22 mouse cellular contexts compared by ENCODE assay signal in the genomic region with DNA sequence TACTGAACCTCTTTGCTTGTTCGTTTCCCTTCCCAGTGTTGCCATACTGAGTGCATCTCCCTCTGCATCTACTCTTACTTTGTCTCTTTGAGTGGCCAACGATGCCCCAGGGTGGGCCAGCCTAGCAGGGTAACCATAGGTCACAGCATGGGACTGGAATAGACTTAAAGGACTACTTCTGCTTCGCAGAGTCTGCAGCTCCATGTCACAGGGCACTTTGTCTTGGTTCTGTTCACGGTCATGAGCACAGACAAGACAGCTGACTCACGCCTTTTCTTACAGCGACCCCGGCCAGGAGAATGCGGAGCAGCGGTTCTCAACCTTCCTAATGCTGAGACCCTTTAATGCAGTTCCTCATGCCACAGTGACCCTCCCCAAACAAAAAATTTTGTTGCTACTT. TPM values are rescaled to one million over a fixed set of nuclear protein-coding genes. Genes with fewer than 3 reads are reported as not detected.
DNase-seq lines count a peak whose midpoint lies in the region; ATAC-seq and TF ChIP-seq lines count a peak whose summit lies in the region.
"Had no signal": no experiment of that assay in that cellular context is flagged by ENCODE, and none has a peak within 500 bp of the region (broad histone marks: within the 10 kb centered on the region; RNA-seq: fewer than 3 reads in every experiment).

No protein-coding gene starts in this region.

- no peaks in the 10 kb centered on the region for H3K9me3 ChIP-seq in forebrain, embryonic 12.5 days
- H3K9me3 ChIP-seq in forebrain, postnatal 0 days (ENCODE audit: low read length), result no peaks in the 10 kb centered on the region
- H3K9me3 ChIP-seq in liver, embryonic 11.5 days (ENCODE audit: control insufficient read depth, low read length), result no peaks in the 10 kb centered on the region
- H3K9me3 ChIP-seq in liver, postnatal 0 days (ENCODE audit: low read length), result no peaks in the 10 kb centered on the region
- no peaks in the 10 kb centered on the region for H3K9me3 ChIP-seq in lung, postnatal 0 days (ENCODE audit: low read length)
- H3K9me3 ChIP-seq: heart, embryonic 15.5 days; hindbrain, embryonic 15.5 days; midbrain, embryonic 10.5 days had no signal

- no peaks in the 10 kb centered on the region for H3K79me2 ChIP-seq in liver, adult 2 months (ENCODE audit: control insufficient read depth, insufficient read depth, low read length)

- ATAC-seq in forebrain, embryonic 12.5 days (ENCODE audit: low FRiP score), result 0 out of 2 replicates have a peak, but pooled peaks have one; percentile 46
- no peak for ATAC-seq in forebrain, postnatal 0 days
- no peak for ATAC-seq in liver, embryonic 11.5 days (replicated peaks; ENCODE audit: low FRiP score)
- ATAC-seq in liver, postnatal 0 days, result no peak
- no peak for ATAC-seq in lung, postnatal 0 days
- ATAC-seq: forebrain, embryonic 16.5 days had no signal

- H3K36me3 ChIP-seq in forebrain, embryonic 12.5 days (replicated peaks), result no peaks in the 10 kb centered on the region
- H3K36me3 ChIP-seq in forebrain, postnatal 0 days (ENCODE audit: insufficient read depth), result no peaks in the 10 kb centered on the region
- H3K36me3 ChIP-seq in liver, adult 2 months (ENCODE audit: control insufficient read depth, insufficient read depth, low read length), result no peaks in the 10 kb centered on the region
- H3K36me3 ChIP-seq in liver, embryonic 11.5 days (ENCODE audit: control insufficient read depth, insufficient read depth, low read length), result no peaks in the 10 kb centered on the region; the same call in 1 of the 2 replicates
- H3K36me3 ChIP-seq in liver, postnatal 0 days (replicated peaks; ENCODE audit: insufficient read depth, low read length), result no peaks in the 10 kb centered on the region
- H3K36me3 ChIP-seq in lung, postnatal 0 days (ENCODE audit: insufficient read depth, low read length), result no peaks in the 10 kb centered on the region
- H3K36me3 ChIP-seq: heart, embryonic 15.5 days; hindbrain, embryonic 15.5 days; midbrain, embryonic 10.5 days had no signal

- no peak for TF ChIP-seq CTCF in forebrain, postnatal 0 days (IDR thresholded peaks at IDR 0.05; ENCODE audit: low read depth)
- no peak for TF ChIP-seq CTCF in liver, adult 2 months (IDR thresholded peaks at IDR 0.05; ENCODE audit: low read depth, low read length)
- TF ChIP-seq CTCF in liver, postnatal 0 days (IDR thresholded peaks at IDR 0.05; ENCODE audit: low read depth), result no peak
- no peak for TF ChIP-seq CTCF in lung, postnatal 0 days (IDR thresholded peaks at IDR 0.05)

- no peak for DNase-seq in forebrain, postnatal 0 days
- DNase-seq in liver, adult 2 months (ENCODE audit: extremely low read depth, low read depth, low spot score), result no peak
- no peak for DNase-seq in liver, embryonic 11.5 days (ENCODE audit: low spot score)
- peak; percentile 46 for DNase-seq in Muller cell, postnatal 12 days (ENCODE audit: inconsistent ontology term)
- DNase-seq in liver, postnatal 0 days, result no peak
- no peak for DNase-seq in lung, postnatal 0 days (ENCODE audit: low spot score)
- DNase-seq in left cerebral cortex, adult 11 months (ENCODE audit: low spot score), result no peak
- DNase-seq: adrenal gland, adult 8-10 months; cerebellum, adult 11-12 months; cerebellum, postnatal 14 days; gastrocnemius, postnatal 36 days; left cerebral cortex, postnatal 4 days; lung, postnatal 4 days; spleen, adult 18-20 months; thymus, adult 18-20 months had no signal

- TF ChIP-seq POLR2A in liver, adult 2 months (IDR thresholded peaks at IDR 0.05; ENCODE audit: extremely low read depth, insufficient read depth, low read length), result no peak

- H3K4me1 ChIP-seq in forebrain, embryonic 12.5 days, result peaks cover 5% of the 10 kb centered on the region; the same call in 1 of the 2 replicates
- H3K4me1 ChIP-seq in forebrain, postnatal 0 days (ENCODE audit: insufficient read depth), result no peaks in the 10 kb centered on the region
- peaks cover 19% of the 10 kb centered on the region for H3K4me1 ChIP-seq in liver, adult 2 months (ENCODE audit: control insufficient read depth, insufficient read depth, low read length)
- peaks cover 16% of the 10 kb centered on the region for H3K4me1 ChIP-seq in liver, embryonic 11.5 days (replicated peaks; ENCODE audit: control insufficient read depth, insufficient read depth, low read length)
- H3K4me1 ChIP-seq in liver, postnatal 0 days (ENCODE audit: insufficient read depth), result peaks cover 24% of the 10 kb centered on the region
- H3K4me1 ChIP-seq in lung, postnatal 0 days (ENCODE audit: insufficient read depth, low read depth, low read length), result no peaks in the 10 kb centered on the region; the same call in 1 of the 2 replicates
- H3K4me1 ChIP-seq: hindbrain, embryonic 15.5 days had no signal

- 65% methylated on average over 9 of the region's 9 CpGs for WGBS in forebrain, embryonic 12.5 days
- WGBS in forebrain, postnatal 0 days, result 51% methylated on average over 9 of the region's 9 CpGs
- WGBS in liver, adult 2 months, result 71% methylated on average over 9 of the region's 9 CpGs
- 77% methylated on average over 9 of the region's 9 CpGs for WGBS in liver, embryonic 11.5 days
- WGBS in liver, postnatal 0 days (ENCODE audit: insufficient replicate concordance), result 68% methylated on average over 9 of the region's 9 CpGs
- whole genome bisulfite sequencing in lung, postnatal 0 days, result 84% methylated on average over 9 of the region's 9 CpGs

- H3K4me2 ChIP-seq in forebrain, embryonic 12.5 days, result no peak overlapping the region
- no peak overlapping the region for H3K4me2 ChIP-seq in forebrain, postnatal 0 days (ENCODE audit: low read depth)
- H3K4me2 ChIP-seq in liver, embryonic 11.5 days, result no peak overlapping the region
- no peak overlapping the region for H3K4me2 ChIP-seq in liver, postnatal 0 days (ENCODE audit: low read depth, low read length)
- H3K4me2 ChIP-seq in lung, postnatal 0 days (replicated peaks; ENCODE audit: low read depth, low read length), result no peak overlapping the region
- H3K4me2 ChIP-seq: heart, embryonic 15.5 days; hindbrain, embryonic 15.5 days had no signal

- H3K4me3 ChIP-seq in forebrain, embryonic 12.5 days (replicated peaks), result no peak overlapping the region
- no peak overlapping the region for H3K4me3 ChIP-seq in forebrain, postnatal 0 days (ENCODE audit: low read depth, low read length)
- no peak overlapping the region for H3K4me3 ChIP-seq in liver, adult 2 months (ENCODE audit: insufficient read depth, low read depth, low read length)
- H3K4me3 ChIP-seq in liver, embryonic 11.5 days (ENCODE audit: low read depth, low read length), result no peak overlapping the region
- no peak overlapping the region for H3K4me3 ChIP-seq in liver, postnatal 0 days (ENCODE audit: low read depth, low read length)
- no peak overlapping the region for H3K4me3 ChIP-seq in lung, postnatal 0 days (ENCODE audit: low read depth, low read length)
- H3K4me3 ChIP-seq: heart, embryonic 15.5 days; hindbrain, embryonic 15.5 days; midbrain, embryonic 10.5 days had no signal

- H3K27ac ChIP-seq in forebrain, embryonic 12.5 days, result no peak overlapping the region
- H3K27ac ChIP-seq in forebrain, postnatal 0 days (ENCODE audit: low read depth, low read length), result no peak overlapping the region
- H3K27ac ChIP-seq in liver, adult 2 months (replicated peaks; ENCODE audit: insufficient read depth, low read depth, low read length), result peak overlapping the region; percentile 61
- no peak overlapping the region; the same call in 1 of the 2 replicates for H3K27ac ChIP-seq in liver, embryonic 11.5 days (ENCODE audit: low read depth, low read length)
- peak overlapping the region; percentile 51 for H3K27ac ChIP-seq in liver, postnatal 0 days (ENCODE audit: low read depth)
- H3K27ac ChIP-seq in lung, postnatal 0 days (ENCODE audit: low read length), result no peak overlapping the region
- H3K27ac ChIP-seq: heart, embryonic 15.5 days; hindbrain, embryonic 15.5 days; liver, embryonic 14.5 days had no signal

- H3K27me3 ChIP-seq in forebrain, embryonic 12.5 days, result no peaks in the 10 kb centered on the region
- no peaks in the 10 kb centered on the region for H3K27me3 ChIP-seq in forebrain, postnatal 0 days (ENCODE audit: insufficient read depth, low read length)
- no peaks in the 10 kb centered on the region for H3K27me3 ChIP-seq in liver, adult 2 months (ENCODE audit: control insufficient read depth, insufficient read depth, low read length)
- H3K27me3 ChIP-seq in liver, embryonic 11.5 days (replicated peaks; ENCODE audit: control insufficient read depth, insufficient read depth, low read length), result no peaks in the 10 kb centered on the region
- H3K27me3 ChIP-seq in liver, postnatal 0 days (ENCODE audit: insufficient read depth, low read length), result no peaks in the 10 kb centered on the region
- no peaks in the 10 kb centered on the region for H3K27me3 ChIP-seq in lung, postnatal 0 days (replicated peaks; ENCODE audit: insufficient read depth, low read length)
- H3K27me3 ChIP-seq: heart, embryonic 15.5 days; hindbrain, embryonic 15.5 days had no signal

- no peak overlapping the region for H3K9ac ChIP-seq in forebrain, embryonic 12.5 days
- no peak overlapping the region for H3K9ac ChIP-seq in forebrain, postnatal 0 days
- no peak overlapping the region for H3K9ac ChIP-seq in liver, adult 2 months (ENCODE audit: low read depth, low read length)
- H3K9ac ChIP-seq in liver, embryonic 11.5 days (ENCODE audit: low read depth, low read length), result no peak overlapping the region
- H3K9ac ChIP-seq in liver, postnatal 0 days (replicated peaks), result no peak overlapping the region
- no peak overlapping the region for H3K9ac ChIP-seq in lung, postnatal 0 days (replicated peaks; ENCODE audit: low read depth)
- H3K9ac ChIP-seq: heart, embryonic 15.5 days; hindbrain, embryonic 15.5 days; liver, embryonic 14.5 days had no signal

- no peak for TF ChIP-seq EP300 in liver, postnatal 0 days (IDR thresholded peaks at IDR 0.05; ENCODE audit: low read depth)
- TF ChIP-seq EP300 in lung, postnatal 0 days (IDR thresholded peaks at IDR 0.05), result no peak

RNA-seq across cellular contexts. Expression of a gene that starts 22.0 kb away (rescaled TPM):
- 42.6 and 52.9 TPM in 2 replicates for polyA plus RNA-seq in forebrain, embryonic 12.5 days (2016; fragmentation: Nextera tagmentation; extraction: Ambion mirVana)
- 52.9 and 76.9 TPM in 2 replicates for total RNA-seq in forebrain, postnatal 0 days (2014; rRNA removed)
- polyA plus RNA-seq in forebrain, postnatal 0 days (2015; fragmentation: Nextera tagmentation; extraction: Ambion mirVana), result 51.6 and 59.4 TPM in 2 replicates
- total RNA-seq in liver, adult 2 months (2014; rRNA removed), result 16.4 and 23.1 TPM in 2 replicates
- 108 and 116 TPM in 2 replicates for polyA plus RNA-seq in liver, adult 2 months (2012; rRNA removed)
- polyA plus RNA-seq in liver, embryonic 11.5 days (2014; fragmentation: Nextera tagmentation; extraction: Ambion mirVana), result 42.3 and 46.7 TPM in 2 replicates
- polyA plus RNA-seq in liver, postnatal 0 days (2015; fragmentation: Nextera tagmentation; extraction: Ambion mirVana), result 27.4 and 28.9 TPM in 2 replicates
- polyA plus RNA-seq in lung, postnatal 0 days (2015; fragmentation: Nextera tagmentation; extraction: Ambion mirVana), result 31.5 and 35.0 TPM in 2 replicates

RNA-seq across cellular contexts. Expression of a gene that starts 34.9 kb away (rescaled TPM):
- 4.2 and 5.4 TPM in 2 replicates for polyA plus RNA-seq in forebrain, embryonic 12.5 days (2016; fragmentation: Nextera tagmentation; extraction: Ambion mirVana)
- total RNA-seq in forebrain, postnatal 0 days (2014; rRNA removed), result 2.2 and 3.4 TPM in 2 replicates
- 2.8 and 3.2 TPM in 2 replicates for polyA plus RNA-seq in forebrain, postnatal 0 days (2015; fragmentation: Nextera tagmentation; extraction: Ambion mirVana)
- 2.2 and 2.3 TPM in 2 replicates for total RNA-seq in liver, adult 2 months (2014; rRNA removed)
- 2.6 and 4.1 TPM in 2 replicates for polyA plus RNA-seq in liver, adult 2 months (2012; rRNA removed)
- polyA plus RNA-seq in liver, embryonic 11.5 days (2014; fragmentation: Nextera tagmentation; extraction: Ambion mirVana), result 8.3 and 10.0 TPM in 2 replicates
- 5.0 and 5.1 TPM in 2 replicates for polyA plus RNA-seq in liver, postnatal 0 days (2015; fragmentation: Nextera tagmentation; extraction: Ambion mirVana)
- polyA plus RNA-seq in lung, postnatal 0 days (2015; fragmentation: Nextera tagmentation; extraction: Ambion mirVana), result 20.7 and 24.3 TPM in 2 replicates

RNA-seq across cellular contexts. Expression of a gene that starts 44.1 kb away (rescaled TPM):
- polyA plus RNA-seq in forebrain, embryonic 12.5 days (2016; fragmentation: Nextera tagmentation; extraction: Ambion mirVana), result 274 and 307 TPM in 2 replicates
- 151 and 217 TPM in 2 replicates for total RNA-seq in forebrain, postnatal 0 days (2014; rRNA removed)
- polyA plus RNA-seq in forebrain, postnatal 0 days (2015; fragmentation: Nextera tagmentation; extraction: Ambion mirVana), result 277 and 336 TPM in 2 replicates
- total RNA-seq in liver, adult 2 months (2014; rRNA removed), result 77.8 and 85.8 TPM in 2 replicates
- polyA plus RNA-seq in liver, adult 2 months (2012; rRNA removed), result 876 and 1,262 TPM in 2 replicates
- 309 and 329 TPM in 2 replicates for polyA plus RNA-seq in liver, embryonic 11.5 days (2014; fragmentation: Nextera tagmentation; extraction: Ambion mirVana)
- polyA plus RNA-seq in liver, postnatal 0 days (2015; fragmentation: Nextera tagmentation; extraction: Ambion mirVana), result 261 and 284 TPM in 2 replicates
- 251 and 266 TPM in 2 replicates for polyA plus RNA-seq in lung, postnatal 0 days (2015; fragmentation: Nextera tagmentation; extraction: Ambion mirVana)

RNA-seq across cellular contexts. Expression of a gene that starts 48.8 kb away (rescaled TPM):
- 76.0 and 79.2 TPM in 2 replicates for polyA plus RNA-seq in forebrain, embryonic 12.5 days (2016; fragmentation: Nextera tagmentation; extraction: Ambion mirVana)
- total RNA-seq in forebrain, postnatal 0 days (2014; rRNA removed), result 29.0 and 40.7 TPM in 2 replicates
- 32.5 and 39.1 TPM in 2 replicates for polyA plus RNA-seq in forebrain, postnatal 0 days (2015; fragmentation: Nextera tagmentation; extraction: Ambion mirVana)
- total RNA-seq in liver, adult 2 months (2014; rRNA removed), result 9.0 and 12.4 TPM in 2 replicates
- 44.0 and 52.6 TPM in 2 replicates for polyA plus RNA-seq in liver, adult 2 months (2012; rRNA removed)
- polyA plus RNA-seq in liver, embryonic 11.5 days (2014; fragmentation: Nextera tagmentation; extraction: Ambion mirVana), result 56.6 and 57.6 TPM in 2 replicates
- 38.1 and 39.8 TPM in 2 replicates for polyA plus RNA-seq in liver, postnatal 0 days (2015; fragmentation: Nextera tagmentation; extraction: Ambion mirVana)
- polyA plus RNA-seq in lung, postnatal 0 days (2015; fragmentation: Nextera tagmentation; extraction: Ambion mirVana), result 150 and 155 TPM in 2 replicates
- total RNA-seq: monocyte, adult 5-6 weeks had no signal

Comparison
In these comparisons a context has a peak if more than half of its experiments do, and no peak if none do; other contexts are left out.
1. H3K27ac ChIP-seq: peak in liver, adult 2 months (single experiment) and liver, postnatal 0 days (single experiment); none in forebrain, embryonic 12.5 days (single experiment), forebrain, postnatal 0 days (single experiment), liver, embryonic 11.5 days (single experiment) and lung, postnatal 0 days (single experiment).